Mouse (Mus musculus): ENCODE measurements around the gene Ppa2.

The Ppa2 gene

DNA sequence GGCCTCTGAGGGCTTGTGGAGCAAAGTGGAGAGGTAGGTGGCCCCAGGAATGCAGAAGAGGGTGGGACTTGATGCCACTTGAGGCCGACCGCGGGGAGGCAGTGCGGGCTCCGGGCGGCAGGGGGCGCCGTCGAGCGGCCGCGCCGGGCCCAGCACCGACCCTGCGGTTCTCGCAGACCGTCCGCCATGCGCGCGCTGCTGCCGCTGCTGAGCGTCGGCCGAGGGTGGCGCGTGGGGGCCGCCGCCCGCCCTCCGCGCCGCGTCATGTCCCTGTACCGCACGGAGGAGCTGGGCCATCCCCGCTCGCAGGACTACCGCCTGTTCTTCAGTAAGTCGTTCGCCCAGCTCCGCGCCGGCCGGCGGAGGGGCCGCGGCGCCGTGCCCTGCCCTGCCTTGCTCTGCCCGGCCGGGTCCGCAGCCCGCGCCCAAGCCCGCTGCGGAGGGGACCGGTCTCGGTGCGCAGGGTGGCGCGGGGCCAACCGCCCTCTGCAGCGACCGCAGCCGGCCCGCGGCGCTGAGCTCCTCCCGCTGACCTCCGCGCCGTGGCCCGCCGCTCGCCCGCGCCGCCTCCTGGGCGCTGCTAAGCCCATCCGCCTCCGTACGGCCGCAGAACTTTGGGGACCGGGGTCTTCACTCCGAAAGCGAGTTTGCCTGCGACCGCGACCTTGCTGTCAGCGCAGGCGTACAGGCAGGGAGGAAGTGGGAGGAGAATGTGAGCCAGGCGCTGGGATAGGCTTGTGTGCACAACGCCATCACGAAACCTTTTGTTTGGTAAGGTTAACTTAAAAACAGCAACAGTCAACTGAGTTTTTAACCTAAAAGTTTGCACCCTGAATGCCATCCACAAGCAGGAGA, at the start of gene Ppa2:
Gene Ppa2 (plus strand): TSS at position 157 of the 855 bp plus-strand sequence.
- peak; percentile 85 to 86 for DNase-seq (ENCODE audit: low spot score in 2 of 2)

DNA sequence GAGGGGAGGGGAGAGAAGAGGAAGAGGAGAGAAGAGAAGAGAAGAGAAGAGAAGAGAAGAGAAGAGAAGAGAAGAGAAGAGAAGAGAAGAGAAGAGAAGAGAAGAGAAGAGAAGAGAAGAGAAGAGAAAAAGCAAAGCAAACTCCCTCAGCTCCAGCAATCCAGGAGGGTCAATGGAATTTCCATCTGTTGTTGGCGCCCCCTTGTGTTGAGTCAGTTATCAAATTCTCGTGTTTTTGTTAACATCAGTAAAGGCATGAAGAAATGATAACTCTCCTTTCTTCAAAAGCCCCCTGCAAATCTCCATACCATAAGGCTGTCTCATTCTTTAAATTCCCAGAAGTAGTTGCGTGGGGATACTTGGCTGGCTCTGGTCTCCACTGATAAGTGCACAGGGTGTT, 38.0 kb upstream of the Ppa2 start:
- DNase-seq (ENCODE audit: low spot score in 2 of 2), result peak; percentile 6 to 30

DNA sequence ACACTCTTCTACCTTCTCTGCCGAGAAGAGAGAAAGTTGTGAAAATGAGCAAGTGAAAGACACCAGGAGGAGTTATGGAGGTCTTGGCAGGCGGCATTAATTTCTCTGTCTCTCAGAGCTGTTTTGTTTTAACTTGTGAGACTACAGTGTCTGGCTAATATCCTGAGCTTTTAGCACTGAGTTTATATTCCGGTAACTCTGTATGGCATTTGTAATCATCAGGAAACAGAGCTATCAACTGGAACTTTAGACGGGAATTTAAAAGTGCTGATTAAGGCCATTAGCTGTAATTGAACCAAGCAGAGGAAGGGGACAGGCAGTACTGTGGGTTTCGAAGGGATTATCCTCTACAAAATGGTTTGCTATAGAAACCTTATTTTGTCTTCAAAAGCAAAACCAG, 25.3 kb upstream of the Ppa2 start:
- no peak for DNase-seq (ENCODE audit: low spot score in 2 of 2)

DNA sequence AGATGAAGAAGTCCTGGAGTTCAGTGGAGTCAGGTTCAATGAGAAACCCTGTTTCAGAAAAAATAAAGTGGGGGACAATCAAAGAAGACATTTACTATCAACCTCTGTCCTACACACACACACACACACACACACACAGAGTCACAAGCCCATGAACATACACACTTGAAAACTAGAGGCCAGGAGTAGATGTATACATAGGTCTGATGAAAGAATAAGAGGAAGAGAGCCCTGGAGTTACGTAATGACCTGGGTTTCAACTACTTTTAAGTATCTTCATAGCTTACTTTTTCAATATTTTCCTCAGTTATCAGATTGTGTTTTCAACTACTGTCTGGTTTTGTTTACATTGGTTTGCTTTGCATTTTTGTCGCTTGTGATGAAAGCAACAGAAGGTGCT, 21.1 kb upstream of the Ppa2 start:
- no peak for DNase-seq (ENCODE audit: low spot score in 2 of 2)

DNA sequence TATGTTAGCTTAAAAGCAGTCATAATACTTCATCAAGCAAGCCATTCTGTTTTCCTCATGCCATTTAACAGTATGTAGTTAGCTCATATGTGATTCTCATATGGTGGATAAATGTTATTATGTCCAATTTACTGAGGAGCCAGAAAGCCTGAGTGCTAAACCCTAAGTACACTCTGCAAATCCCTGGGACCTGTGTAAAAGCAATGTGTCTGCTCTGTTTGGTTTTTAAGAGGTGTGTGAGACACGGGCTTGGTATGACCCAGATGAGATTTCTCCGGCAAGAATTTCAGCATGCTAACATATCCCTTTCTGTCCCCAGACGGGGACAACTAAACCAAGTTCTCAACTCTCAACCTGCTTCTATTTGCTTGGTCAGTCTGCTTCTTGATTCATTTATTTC, 5.6 kb upstream of the Ppa2 start:
- no peak for DNase-seq (ENCODE audit: low spot score in 2 of 2)

DNA sequence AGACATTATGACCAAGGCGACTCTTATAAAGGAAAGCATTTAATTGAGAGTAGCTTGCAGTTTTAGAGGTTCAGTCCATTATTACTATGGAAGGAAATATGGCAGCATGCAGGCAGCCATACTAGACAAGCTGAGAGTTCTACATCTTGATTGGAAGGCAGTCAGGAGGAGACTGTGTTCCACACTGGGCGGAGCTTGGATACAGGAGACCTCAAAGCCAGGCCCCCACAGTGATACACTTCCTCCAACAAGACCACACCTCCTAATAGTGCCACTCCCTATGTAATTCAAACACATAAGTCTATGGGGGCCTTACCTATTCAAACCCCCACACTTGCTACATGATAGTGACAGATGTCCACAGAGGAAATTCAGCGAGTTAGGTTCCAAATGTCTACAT, 1.5 kb upstream of the Ppa2 start:
- DNase-seq (ENCODE audit: low spot score in 2 of 2), result no peak

DNA sequence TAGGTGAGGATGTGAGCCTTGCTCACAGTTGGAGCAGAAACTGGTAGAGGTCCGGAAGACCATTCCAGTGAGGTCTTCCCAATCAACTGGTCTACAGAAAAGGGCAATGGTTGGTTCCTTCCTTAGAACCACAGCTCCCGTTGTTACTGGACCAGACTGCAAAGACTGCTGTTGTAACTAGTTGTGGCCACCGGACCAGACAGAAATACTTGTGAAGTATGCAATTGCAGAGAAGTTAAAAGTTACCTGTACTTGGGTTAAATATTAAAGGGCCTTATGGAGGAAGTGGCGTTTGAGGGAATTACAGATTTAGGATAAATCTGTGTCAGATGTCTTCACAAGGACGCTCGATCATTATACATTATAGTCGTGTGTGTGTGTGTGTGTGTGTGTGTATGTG, 551 bp upstream of the Ppa2 start:
- DNase-seq (ENCODE audit: low spot score in 2 of 2), result no peak

DNA sequence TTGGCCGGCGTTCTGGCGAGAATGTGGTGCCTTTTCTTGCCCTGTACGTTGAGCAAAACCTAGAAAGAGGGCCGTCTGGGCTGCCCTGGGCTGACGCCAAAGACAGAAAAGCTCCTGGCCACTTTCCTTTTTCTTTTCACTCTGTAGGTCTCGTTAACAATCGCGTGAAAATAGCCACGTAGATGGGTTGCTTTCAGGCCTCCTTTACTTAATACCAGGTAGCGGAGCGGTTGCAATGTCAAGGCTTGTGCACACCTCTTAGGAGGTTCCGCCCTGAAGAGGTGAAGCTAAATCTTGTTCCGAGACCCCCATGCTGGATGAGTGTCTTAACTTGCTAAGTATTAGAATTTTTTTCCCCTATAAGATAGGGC, 884 bp downstream of the Ppa2 start:
- no peak for DNase-seq (ENCODE audit: low spot score in 2 of 2)

DNA sequence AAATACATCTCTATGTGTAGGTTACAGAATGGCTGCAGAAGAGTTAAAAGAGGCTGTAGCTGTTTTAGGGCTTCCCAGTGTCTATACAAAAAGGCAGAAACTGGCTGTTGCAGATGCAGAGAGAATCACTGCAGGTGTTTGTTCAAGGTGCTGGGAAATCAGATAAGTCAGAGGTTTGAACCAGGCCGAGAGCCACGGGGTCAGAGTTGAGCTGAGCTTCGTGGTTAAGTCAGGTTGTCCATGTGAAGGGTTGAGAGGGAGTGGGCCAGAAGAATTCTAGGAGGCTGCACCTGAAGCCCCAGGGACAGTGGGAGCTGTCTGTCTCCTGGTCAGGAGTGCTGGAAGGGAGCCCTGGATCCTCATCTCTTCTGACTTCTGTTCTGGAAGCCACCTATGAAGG, 2.4 kb downstream of the Ppa2 start:
- DNase-seq (ENCODE audit: low spot score in 2 of 2), result no peak

DNA sequence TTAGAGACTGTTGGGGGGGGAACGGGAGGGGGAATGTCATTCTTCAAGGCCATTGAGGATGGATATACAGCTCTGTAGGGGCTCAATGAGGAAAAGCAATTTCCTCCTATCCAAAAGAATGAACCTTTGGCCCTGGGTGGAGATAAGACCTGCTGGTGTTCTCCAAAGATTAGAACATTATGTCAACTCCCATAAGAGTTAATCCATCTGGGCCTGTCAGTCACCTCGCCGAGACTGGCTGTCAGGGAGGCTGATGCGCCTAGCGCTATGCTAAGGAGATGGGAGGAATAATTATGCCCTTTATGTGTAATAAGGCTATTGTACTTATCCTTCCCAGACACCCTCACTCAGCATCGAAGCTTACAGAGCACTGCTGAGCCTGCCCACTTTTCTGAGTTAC, 2.9 kb downstream of the Ppa2 start:
- DNase-seq (ENCODE audit: low spot score in 2 of 2), result no peak

DNA sequence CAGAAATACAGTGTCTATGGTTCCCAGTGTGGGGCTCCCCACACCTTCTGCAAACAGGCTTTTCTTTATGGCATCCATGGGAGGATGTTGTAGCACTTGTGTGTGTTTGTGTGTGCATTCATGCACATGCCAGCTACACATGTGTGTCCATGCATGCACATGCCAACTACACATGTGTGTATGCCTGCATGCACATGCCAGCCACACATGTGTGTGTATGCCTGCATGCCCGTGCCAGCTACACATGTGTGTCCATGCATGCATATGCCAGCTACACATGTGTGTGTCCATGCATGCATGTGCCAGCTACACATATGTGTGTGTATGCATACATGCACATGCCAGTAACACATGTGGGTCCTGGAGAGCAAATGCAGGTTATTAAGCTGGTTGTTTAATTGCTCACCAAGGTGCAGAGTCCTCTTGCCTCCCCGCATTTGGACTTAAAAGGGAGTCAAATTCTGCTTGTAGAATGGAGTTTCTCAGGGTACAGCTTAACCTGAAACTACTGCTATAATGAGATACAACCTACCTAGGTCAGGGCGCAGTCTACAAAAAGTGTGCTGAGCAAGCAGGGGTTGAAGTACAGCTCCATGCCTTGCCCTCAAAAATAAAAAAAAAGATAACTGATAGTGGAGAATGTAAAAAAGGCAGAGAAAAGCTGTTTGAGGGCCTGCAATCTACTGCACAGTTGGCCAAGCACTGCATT, 3.7 kb downstream of the Ppa2 start:
- no peak for DNase-seq (ENCODE audit: low spot score in 2 of 2)

DNA sequence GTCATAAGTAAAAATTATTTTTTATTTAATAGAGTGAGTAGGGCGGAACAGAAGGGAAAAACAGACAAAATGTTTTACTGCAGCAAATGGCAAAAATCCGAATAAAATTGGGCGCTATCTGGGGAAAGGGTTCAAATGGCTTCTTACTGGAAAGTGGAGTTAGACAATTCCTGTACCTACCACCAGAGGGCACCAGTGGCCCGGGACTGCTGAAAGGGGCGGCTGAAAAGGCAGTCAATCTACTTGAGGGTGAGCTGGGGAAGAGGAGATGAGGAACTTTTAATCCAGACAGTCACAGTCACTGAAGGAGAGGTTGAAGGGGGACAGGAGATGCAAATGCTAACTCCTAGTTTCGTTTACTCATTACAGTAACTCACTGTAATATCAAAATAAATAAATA, 4.6 kb downstream of the Ppa2 start:
- peak; percentile 27 to 69 for DNase-seq (ENCODE audit: low spot score in 2 of 2)

DNA sequence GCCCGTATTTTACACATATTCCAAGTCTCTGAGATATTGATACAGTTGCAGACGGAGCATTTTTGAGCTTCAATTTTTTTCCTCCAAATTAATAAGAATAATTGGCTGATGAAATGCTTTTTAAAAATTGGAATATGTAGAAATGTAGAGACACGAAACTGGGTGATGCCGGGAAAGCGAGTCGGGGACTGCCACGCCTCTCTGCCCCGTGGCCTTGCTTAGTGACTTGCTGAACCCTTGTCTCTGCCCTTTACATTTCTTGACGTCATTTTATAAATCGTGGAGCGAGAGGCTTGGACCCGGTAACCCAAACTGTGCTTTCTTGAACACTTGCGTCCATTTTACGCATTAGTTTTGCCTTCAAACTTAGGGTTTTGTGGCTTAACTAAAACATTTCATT, 5.1 kb downstream of the Ppa2 start:
- no peak for DNase-seq (ENCODE audit: low spot score in 2 of 2)

DNA sequence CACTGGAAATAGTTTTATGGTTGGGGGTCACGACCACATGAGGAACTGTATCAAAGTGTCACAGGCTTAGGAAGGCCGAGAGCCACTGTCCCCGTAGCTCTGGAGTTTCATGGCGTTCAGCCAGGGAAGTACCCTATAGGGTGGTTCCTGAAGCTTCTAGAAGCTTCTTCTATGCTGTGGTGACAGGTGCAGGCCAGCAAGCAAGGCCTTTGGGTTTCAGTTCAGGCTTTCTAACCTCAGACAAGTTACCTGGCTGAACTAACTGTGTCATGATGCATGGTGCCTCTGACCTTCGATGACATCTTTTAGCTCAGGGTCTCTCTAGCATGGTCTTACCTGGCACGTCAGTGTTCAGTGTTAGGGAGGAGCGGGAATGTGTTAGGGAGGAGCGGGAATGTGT, 5.7 kb downstream of the Ppa2 start:
- DNase-seq (ENCODE audit: low spot score in 2 of 2), result no peak

DNA sequence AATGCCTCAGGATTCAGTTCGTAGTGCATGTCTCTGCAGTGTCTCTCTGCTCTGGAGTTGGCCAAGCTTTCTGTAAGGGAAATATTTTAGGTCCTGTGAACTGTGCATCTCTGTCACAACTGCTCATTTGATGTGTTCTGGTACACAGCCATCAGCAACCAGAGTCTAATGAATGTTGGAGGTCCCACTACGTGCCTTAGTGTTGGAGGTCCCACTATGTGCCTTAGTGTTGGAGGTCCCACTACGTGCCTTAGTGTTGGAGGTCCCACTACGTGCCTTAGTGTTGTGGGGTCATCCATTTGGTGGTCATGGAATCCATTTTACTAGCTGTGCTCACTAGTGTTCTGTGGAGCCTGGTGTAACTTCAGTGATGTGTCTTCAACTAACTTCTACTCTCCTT, 7.9 kb downstream of the Ppa2 start:
- no peak for DNase-seq (ENCODE audit: low spot score in 2 of 2)

DNA sequence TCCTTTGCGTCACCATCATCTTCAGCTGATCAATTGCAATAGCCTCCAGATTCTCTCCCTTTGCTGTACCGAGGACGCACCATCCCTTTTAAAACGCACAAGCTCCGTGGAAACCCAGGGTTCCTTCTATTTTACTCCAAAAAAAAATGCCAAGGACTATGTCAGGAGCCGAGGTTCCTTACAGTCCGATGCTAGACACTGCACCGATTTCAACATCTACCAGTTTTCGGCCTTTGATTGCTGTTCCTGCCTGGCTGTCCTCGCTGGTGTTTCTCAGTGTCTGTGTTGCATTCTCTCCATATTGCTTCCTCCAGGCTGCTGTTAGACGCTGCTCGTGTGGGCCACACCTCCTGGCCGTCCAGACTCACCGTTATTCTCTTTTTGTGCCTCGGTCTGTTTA, 8.7 kb downstream of the Ppa2 start:
- DNase-seq (ENCODE audit: low spot score in 2 of 2), result no peak

DNA sequence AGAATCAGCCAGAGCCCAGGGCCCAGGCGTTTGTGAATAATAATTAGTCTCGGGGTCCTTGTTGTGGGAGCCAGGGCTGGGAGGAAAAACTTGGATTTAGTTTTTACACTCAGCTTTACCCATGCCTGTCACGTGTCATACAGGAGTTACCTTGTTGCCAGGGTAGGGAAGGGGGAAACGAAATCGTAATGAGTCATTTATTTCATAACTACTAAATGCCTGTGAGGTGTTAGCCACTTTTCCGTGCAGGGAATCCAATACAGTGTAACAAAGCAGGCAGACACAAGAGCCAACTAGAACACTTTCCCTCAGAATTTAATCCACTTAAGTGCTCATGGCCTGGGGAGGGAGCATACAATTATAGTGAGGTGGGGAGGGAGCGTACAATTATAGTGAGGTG, 9.9 kb downstream of the Ppa2 start:
- DNase-seq (ENCODE audit: low spot score in 2 of 2), result no peak

DNA sequence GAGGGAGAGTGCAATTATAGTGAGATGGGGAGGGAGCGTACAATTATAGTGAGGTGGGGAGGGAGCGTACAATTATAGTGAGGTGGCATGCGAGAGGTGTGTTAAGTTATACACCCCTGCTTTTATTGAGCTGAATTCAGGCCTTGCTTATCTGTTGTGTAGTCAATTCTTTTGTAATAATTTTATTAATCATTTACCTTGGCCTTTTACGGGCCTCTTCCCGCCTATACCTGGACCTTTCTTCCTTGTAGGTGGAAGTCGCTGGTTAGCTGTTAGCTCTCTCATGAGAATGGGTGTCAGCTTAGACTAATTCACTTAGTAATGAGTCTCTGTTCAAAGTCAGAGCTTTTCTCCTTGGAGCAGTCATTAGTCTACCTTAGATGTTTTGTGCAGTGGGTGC, 10.4 kb downstream of the Ppa2 start:
- DNase-seq (ENCODE audit: low spot score in 2 of 2), result no peak

DNA sequence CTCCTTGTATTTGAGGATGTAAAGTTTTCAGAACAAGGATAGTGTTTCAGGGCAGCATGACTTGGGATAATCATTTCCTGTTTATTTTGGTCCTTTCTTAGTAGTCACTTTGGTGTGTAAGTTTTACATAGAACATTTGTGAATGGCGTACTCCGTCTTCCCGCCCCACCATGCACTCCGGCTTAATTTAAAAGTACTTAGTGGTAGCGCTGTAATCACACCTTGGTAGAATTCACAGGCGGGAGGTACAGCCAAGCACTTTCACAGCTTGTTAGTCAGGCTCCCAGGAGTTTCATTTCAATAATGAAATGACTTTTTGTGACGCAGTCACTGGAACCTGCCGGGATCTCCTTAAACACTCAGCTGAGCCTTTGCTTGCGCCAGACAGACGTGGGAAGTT, 12.0 kb downstream of the Ppa2 start:
- DNase-seq (ENCODE audit: low spot score in 2 of 2), result no peak

DNA sequence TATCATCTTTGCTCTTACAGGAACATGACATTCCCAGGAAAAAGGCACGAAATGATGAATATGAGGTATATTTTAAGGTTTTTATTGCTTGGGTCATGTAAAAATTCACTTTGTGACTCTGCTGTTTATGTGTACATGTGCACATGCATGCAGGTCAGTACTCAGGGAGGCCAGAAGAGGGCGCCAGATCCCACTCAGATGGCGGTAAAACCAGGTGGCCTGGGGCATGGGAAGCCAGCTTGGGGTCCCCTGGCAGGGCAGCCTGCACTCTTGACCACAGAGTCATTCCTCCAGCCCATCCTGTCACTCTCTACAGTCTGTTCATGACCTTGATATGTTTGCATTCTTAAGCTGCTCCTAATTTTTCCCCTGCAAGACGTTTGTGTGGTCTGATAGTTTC, 12.6 kb downstream of the Ppa2 start:
- DNase-seq (ENCODE audit: low spot score in 2 of 2), result no peak

DNA sequence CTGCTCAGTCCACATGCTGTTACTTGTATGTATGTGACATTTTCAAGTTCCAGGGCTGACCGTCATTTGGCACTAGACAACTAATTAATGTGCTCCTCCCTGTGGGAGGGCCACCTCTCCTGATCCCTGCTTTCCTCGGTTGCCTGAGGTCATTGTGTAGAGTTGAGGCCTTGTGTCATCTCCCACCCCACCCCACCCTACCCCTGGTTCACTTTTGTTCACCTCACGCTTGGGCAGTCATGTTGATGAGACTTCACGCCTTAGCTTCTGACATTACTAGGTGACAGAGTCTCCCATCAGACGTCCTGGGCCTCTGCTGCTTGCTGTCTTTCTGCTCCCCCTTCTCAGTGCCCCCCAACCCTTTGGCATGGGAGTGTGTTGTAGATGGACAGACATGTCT, 15.2 kb downstream of the Ppa2 start:
- no peak for DNase-seq (ENCODE audit: low spot score in 2 of 2)

DNA sequence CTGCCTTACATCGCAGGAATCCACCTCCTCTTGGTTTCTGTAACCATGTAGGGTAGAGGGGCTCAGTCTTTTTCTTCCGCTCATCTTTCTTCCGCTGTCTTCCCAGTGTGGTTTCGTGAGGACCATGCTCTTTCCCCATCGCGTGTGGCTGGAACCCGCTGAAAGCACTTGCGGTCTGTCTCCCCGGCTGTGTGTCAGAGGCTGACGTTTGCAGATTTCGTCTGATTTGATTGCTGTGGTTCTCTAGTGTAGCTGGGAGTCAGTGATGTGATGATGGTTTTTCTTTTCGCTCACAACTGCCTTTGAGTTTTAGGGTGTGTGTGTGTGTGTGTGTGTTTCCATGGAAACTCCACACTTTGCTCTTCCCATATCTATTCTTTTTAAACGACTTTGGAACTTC, 18.6 kb downstream of the Ppa2 start:
- no peak for DNase-seq (ENCODE audit: low spot score in 2 of 2)

DNA sequence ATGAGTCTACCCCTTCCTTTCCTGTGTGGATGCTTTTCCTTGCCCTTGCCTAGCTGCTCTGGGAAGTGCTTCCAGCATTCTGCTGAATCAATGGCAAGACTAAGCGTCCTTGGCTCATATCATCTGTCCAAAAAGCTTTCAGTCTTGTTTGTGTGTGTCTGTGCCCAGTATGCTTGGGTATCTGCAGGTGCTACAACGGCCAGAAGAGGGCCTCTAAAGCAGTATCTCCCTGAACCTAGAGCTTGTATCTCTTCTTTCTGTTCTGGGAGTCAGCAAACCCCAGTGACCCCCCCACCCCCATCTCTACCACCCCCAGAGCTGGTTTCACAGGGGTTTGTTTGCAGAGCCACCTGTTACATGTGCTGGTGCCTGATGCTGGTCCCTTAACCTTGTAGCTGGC, 19.5 kb downstream of the Ppa2 start:
- no peak for DNase-seq (ENCODE audit: low spot score in 2 of 2)
